In the genomic region with DNA sequence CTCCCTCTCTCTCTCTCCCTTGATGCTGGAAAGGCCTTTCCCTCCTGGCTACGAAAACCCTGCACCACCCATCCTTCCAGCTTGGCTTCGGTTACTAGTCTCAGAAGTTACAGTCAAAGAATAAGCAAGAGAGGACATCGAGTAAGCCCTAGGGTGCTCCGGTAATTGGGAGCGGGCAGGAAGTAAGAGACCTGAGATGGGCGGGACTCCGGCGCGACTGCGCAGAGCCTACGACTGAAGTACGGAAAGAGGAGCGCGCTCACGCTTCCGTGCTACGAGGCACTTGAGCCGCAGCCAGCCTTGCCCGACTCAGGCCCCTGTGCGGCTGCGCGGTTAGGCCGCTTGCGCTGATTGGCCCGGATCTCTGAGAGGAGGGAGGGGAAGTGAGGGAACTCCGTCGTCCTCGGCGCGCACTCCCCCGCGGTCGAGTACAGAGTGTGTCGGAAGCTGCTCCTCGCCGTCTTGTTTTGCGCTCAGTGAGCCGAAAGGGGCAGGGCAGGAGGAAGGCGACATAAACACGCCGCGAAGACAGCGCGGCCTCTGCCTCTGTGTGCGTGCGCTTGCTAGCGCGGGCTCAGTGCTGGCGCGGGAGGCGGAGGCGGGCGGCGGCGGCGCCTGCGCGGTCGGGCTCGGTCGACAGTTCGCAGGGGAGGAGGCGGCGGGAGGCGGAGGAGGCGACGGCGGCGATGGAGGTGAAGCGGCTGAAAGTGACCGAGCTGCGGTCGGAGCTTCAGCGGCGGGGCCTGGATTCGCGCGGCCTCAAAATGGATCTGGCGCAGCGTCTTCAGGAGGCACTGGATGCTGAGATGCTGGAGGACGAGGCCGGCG, we compare ENCODE assay signal across 8 mouse cellular contexts. TPM values are rescaled to one million over a fixed set of nuclear protein-coding genes. Genes with fewer than 3 reads are reported as not detected.
DNase-seq lines count a peak whose midpoint lies in the region; ATAC-seq lines count a peak whose summit lies in the region.

A gene (plus strand): TSS at position 415 of the 828 bp plus-strand sequence.

- H3K36me3 ChIP-seq in hindbrain, embryonic 15.5 days: peaks cover 22% of the 10 kb centered on the region

- peak; percentile 97 for ATAC-seq in hindbrain, embryonic 15.5 days (ENCODE audit: low FRiP score, low read depth)

- H3K27ac ChIP-seq in hindbrain, embryonic 15.5 days (replicated peaks): peak within 1 kb of the TSS; percentile 99

- peak within 1 kb of the TSS; percentile 91 for H3K4me2 ChIP-seq in hindbrain, embryonic 15.5 days

- H3K9ac ChIP-seq in hindbrain, embryonic 15.5 days: peak within 1 kb of the TSS; percentile 98

- peaks cover 62% of the 10 kb centered on the region for H3K4me1 ChIP-seq in hindbrain, embryonic 15.5 days (replicated peaks)

- peak within 1 kb of the TSS; percentile 96 for H3K4me3 ChIP-seq in hindbrain, embryonic 15.5 days

- DNase-seq in R1 (ENCODE audit: low read depth, low spot score): peak; percentile 99
- peak; percentile 98 to 99 for DNase-seq in cerebellum, postnatal 36 days
- peak; percentile 99 for DNase-seq in frontal cortex, postnatal 36 days (ENCODE audit: low spot score in 2 of 2)
- peak; percentile 97 for DNase-seq in left cerebral cortex, adult 11 months (ENCODE audit: low spot score)
- DNase-seq in lung, postnatal 4 days: peak; percentile 98 to 100
- peak; percentile 97 for DNase-seq in retina, postnatal 7 days (ENCODE audit: low read depth, low spot score)
- DNase-seq in urinary bladder, adult 2 months (ENCODE audit: low spot score): peak; percentile 97

- H3K27me3 ChIP-seq in hindbrain, embryonic 15.5 days: no peaks in the 10 kb centered on the region

- H3K9me3 ChIP-seq in hindbrain, embryonic 15.5 days: no peaks in the 10 kb centered on the region

- WGBS in hindbrain, embryonic 15.5 days: under 1% methylated on average over 74 of the region's 83 CpGs

RNA-seq across cellular contexts. Expression of the gene that starts here (rescaled TPM):
- polyA plus RNA-seq in hindbrain, embryonic 15.5 days (2015; fragmentation: Nextera tagmentation; extraction: Ambion mirVana): 5.4 and 6.5 TPM in 2 replicates
- polyA plus RNA-seq in urinary bladder, adult 2 months (2012; rRNA removed): 60.7 and 73.9 TPM in 2 replicates

Comparison
In these comparisons a context has a peak if more than half of its experiments do, and no peak if none do; other contexts are left out.
1. Peak in every context shown above with its lines: DNase-seq, ATAC-seq, H3K4me3 ChIP-seq and H3K27ac ChIP-seq.